Mouse (Mus musculus) lung, postnatal 0 days (tissue): ENCODE measurements around the gene Rhot2. TPM values are rescaled to one million over a fixed set of nuclear protein-coding genes. Genes with fewer than 3 reads are reported as not detected.
A peak's percentile ranks its signal among the peaks of the same experiment; 100 is the strongest.

ENCODE experiments used
- ATAC-seq: fragments of 200-750 bp; cut with Nextera tagmentation; 2 replicates; pipeline ENCODE4 v1.8.0; 2017; ENCODE audit warnings: moderate library complexity
- DNase-seq: peaks from one replicate; pipeline ENCODE4 v3.0.0-alpha.2; 2016; ENCODE audit warnings: low spot score
- H3K27ac ChIP-seq: fragments of 300-500 bp; sonication (generic); 2 replicates; pipeline ENCODE4 v1.5.1; 2014; ENCODE audit warnings: antibody characterized with exemption, mild to moderate bottlenecking, low read length, mixed read lengths
- H3K27me3 ChIP-seq: fragments of 300-500 bp; sonication (generic); replicated peaks from 2 replicates; pipeline ENCODE4 v1.6.1; 2014; ENCODE audit warnings: low read length, mixed read lengths; ENCODE audit not compliant: insufficient read depth
- H3K36me3 ChIP-seq: fragments of 300-500 bp; sonication (generic); 2 replicates; pipeline ENCODE4 v1.6.1; 2014; ENCODE audit warnings: low read length, mixed read lengths; ENCODE audit not compliant: insufficient read depth
- H3K4me1 ChIP-seq: fragments of 300-500 bp; sonication (generic); 2 replicates; pipeline ENCODE4 v1.6.1; 2014; ENCODE audit warnings: antibody characterized with exemption, low read depth, low read length, mixed read lengths; ENCODE audit not compliant: insufficient read depth
- H3K4me2 ChIP-seq: fragments of 300-500 bp; sonication (generic); replicated peaks from 2 replicates; pipeline ENCODE4 v1.6.1; 2014; ENCODE audit warnings: low read depth, mild to moderate bottlenecking, low read length, moderate library complexity, mixed read lengths
- H3K4me3 ChIP-seq: fragments of 300-500 bp; sonication (generic); 2 replicates; pipeline ENCODE4 v1.5.1; 2014; ENCODE audit warnings: low read depth, low read length
- H3K9ac ChIP-seq: fragments of 300-500 bp; sonication (generic); replicated peaks from 2 replicates; pipeline ENCODE4 v1.6.1; 2014; ENCODE audit warnings: low read depth, mild to moderate bottlenecking
- H3K9me3 ChIP-seq: fragments of 300-500 bp; sonication (generic); 2 replicates; pipeline ENCODE4 v1.6.1; 2016; ENCODE audit warnings: low read length, mixed read lengths
- CTCF ChIP-seq: IDR thresholded peaks from 2 replicates; pipeline ENCODE4 v1.5.1; 2016; ENCODE audit warnings: antibody characterized with exemption, mild to moderate bottlenecking
- EP300 ChIP-seq: IDR thresholded peaks from 2 replicates; pipeline ENCODE4 v1.6.1; 2016; ENCODE audit warnings: antibody characterized with exemption, mild to moderate bottlenecking, control low read depth
- WGBS: fragments of 180-500 bp; shearing (Covaris S2); extraction: QIAGEN DNeasy Blood & Tissue Kit; methylation state at CpG from one replicate; pipeline ENCODE4 v1.1.7; 2014; 5-methylcytosine and 5-hydroxymethylcytosine counted together
- polyA plus RNA-seq: library from polyadenylated mRNA; unstranded; fragments of >200 nt; fragmentation: Nextera tagmentation; extraction: Ambion mirVana; gene quantifications from 2 replicates; pipeline ENCODE4 v1.2.1, GENCODE M21; 2015

Gene Rhot2
- polyA plus RNA-seq, 1 experiment from 2014 or later = 9.9 TPM

- no peak overlapping the region for H3K4me3 ChIP-seq
- no peak overlapping the region for H3K27ac ChIP-seq
- peaks cover 13% of the 10 kb centered on the region; the same call in 1 of the 2 replicates for H3K36me3 ChIP-seq
These were observed 5.0 kb downstream of the Rhot2 start for GRCm38 (mm10) chr17:25839455-25840235.

GRCm38 (mm10) chr17:25838904-25839303 is 5.7 kb downstream of the Rhot2 start:
- Histone ChIP-seq H3K27me3 (no peaks in the 10 kb centered on the region), H3K27ac (no peak overlapping the region), H3K36me3 (peaks cover 13% of the 10 kb centered on the region; the same call in 1 of the 2 replicates), H3K4me1 (peaks cover 26% of the 10 kb centered on the region), H3K9ac (no peak overlapping the region), H3K4me3 (no peak overlapping the region), H3K9me3 (no peaks in the 10 kb centered on the region), H3K4me2 (no peak overlapping the region)
- DNase-seq (no peak), ATAC-seq (no peak)
- 88% methylated on average over 4 of the region's 4 CpGs for WGBS
- TF ChIP-seq EP300 (no peak), CTCF (no peak)

More at GRCm38 (mm10) chr17:25839455-25840235, 5.0 kb downstream of the Rhot2 start:
- no peaks in the 10 kb centered on the region for H3K9me3 ChIP-seq
- ATAC-seq (no peak), DNase-seq (no peak)
- WGBS = 84% methylated on average over 14 of the region's 14 CpGs
- peaks cover 18% of the 10 kb centered on the region; the same call in 1 of the 2 replicates for H3K4me1 ChIP-seq
- H3K27me3 ChIP-seq = no peaks in the 10 kb centered on the region
- H3K9ac ChIP-seq = no peak overlapping the region
- TF ChIP-seq EP300 = no peak
- no peak overlapping the region for H3K4me2 ChIP-seq

DNA sequence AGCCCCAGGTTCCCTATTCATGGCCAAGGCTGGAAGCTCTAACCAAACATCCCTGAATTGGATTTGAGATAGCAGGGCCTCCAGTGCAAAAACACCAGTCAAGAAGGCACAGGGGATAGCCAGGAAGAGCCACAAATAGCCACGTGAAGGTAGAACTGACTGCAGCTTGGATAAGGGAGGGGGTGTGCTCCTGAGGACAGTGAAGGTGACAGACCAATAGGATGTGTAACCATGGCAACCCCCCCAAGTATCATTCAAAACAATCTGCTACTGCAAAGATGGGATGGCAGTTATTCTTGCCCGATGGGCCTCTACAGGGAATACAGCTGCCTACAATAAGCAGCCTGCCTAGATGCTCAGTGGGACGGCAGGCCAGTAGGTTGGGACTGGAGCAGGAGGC is 7.1 kb downstream of the Rhot2 start:
- Histone ChIP-seq H3K36me3 (peaks cover 13% of the 10 kb centered on the region; the same call in 1 of the 2 replicates), H3K4me2 (no peak overlapping the region), H3K9me3 (no peaks in the 10 kb centered on the region), H3K27me3 (no peaks in the 10 kb centered on the region), H3K27ac (no peak overlapping the region), H3K4me3 (no peak overlapping the region), H3K9ac (no peak overlapping the region), H3K4me1 (peaks cover 25% of the 10 kb centered on the region)
- ATAC-seq (no peak), DNase-seq (no peak)
- TF ChIP-seq CTCF = no peak
- no peak for TF ChIP-seq EP300
- 44% methylated on average over 3 of the region's 3 CpGs for WGBS

- DNase-seq (peak; percentile 62), ATAC-seq (no peak)
- no peaks in the 10 kb centered on the region for H3K27me3 ChIP-seq
- H3K36me3 ChIP-seq = peaks cover 8% of the 10 kb centered on the region; the same call in 1 of the 2 replicates
- under 1% methylated on average over 22 of the region's 29 CpGs for WGBS
- H3K4me1 ChIP-seq = peaks cover 28% of the 10 kb centered on the region
- H3K9ac ChIP-seq = no peak within 1 kb of the TSS
- no peaks in the 10 kb centered on the region for H3K9me3 ChIP-seq
- no peak within 1 kb of the TSS for H3K27ac ChIP-seq
- H3K4me3 ChIP-seq = peak within 1 kb of the TSS; percentile 31; the same call in 1 of the 2 replicates
- H3K4me2 ChIP-seq = peak within 1 kb of the TSS; percentile 68
- TF ChIP-seq CTCF = no peak
- TF ChIP-seq EP300 = no peak
These were observed 7.6 kb downstream of the Rhot2 start, which contains the start of gene Rhbdl1 for GRCm38 (mm10) chr17:25837076-25837410. Rhbdl1 (minus strand) TSS chr17:25837295.

GRCm38 (mm10) chr17:25836397-25837075 is 8.1 kb downstream of the Rhot2 start:
- Histone ChIP-seq H3K27ac (no peak overlapping the region), H3K9ac (no peak overlapping the region), H3K4me3 (peak overlapping the region; percentile 31; the same call in 1 of the 2 replicates), H3K9me3 (no peaks in the 10 kb centered on the region), H3K36me3 (peaks cover 5% of the 10 kb centered on the region; the same call in 1 of the 2 replicates), H3K27me3 (no peaks in the 10 kb centered on the region), H3K4me1 (peaks cover 33% of the 10 kb centered on the region), H3K4me2 (peak overlapping the region; percentile 68)
- 26% methylated on average over 20 of the region's 23 CpGs for WGBS
- DNase-seq (no peak), ATAC-seq (no peak)
- no peak for TF ChIP-seq EP300
- no peak for TF ChIP-seq CTCF

DNA sequence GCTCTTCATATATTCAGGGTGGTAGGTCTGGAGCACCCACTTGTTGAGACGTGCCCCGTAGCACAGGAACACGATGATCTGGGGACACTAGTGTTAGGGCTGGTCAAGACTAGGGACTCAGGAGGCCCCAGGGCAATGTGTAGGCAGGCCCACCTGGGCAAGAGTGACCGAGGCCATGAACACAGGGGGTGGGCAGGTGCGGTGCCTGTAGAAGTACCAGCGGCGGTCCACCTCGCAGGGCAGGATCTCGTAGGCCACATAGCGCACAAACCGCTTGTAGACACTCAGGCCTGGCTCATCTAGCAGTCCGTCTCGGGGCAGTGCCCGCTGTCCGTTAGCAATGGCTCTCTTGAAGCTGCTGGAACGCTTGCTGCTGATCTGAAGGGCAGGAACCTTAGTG is 8.8 kb downstream of the Rhot2 start:
- Histone ChIP-seq H3K9ac (no peak overlapping the region), H3K4me1 (peaks cover 39% of the 10 kb centered on the region), H3K4me2 (no peak overlapping the region), H3K36me3 (peaks cover 6% of the 10 kb centered on the region; the same call in 1 of the 2 replicates), H3K27me3 (no peaks in the 10 kb centered on the region), H3K9me3 (no peaks in the 10 kb centered on the region), H3K27ac (no peak overlapping the region), H3K4me3 (no peak overlapping the region)
- DNase-seq = no peak
- ATAC-seq = no peak
- TF ChIP-seq EP300 = no peak
- no peak for TF ChIP-seq CTCF
- WGBS = 84% methylated on average over 16 of the region's 16 CpGs
